Mouse (Mus musculus): Measurements from ENCODE around the gene Dusp7. TPM values are rescaled to one million over a fixed set of nuclear protein-coding genes. Genes with fewer than 3 reads are reported as not detected.

Gene Dusp7
- 10 to 100 TPM; 16.4 to 24.1 TPM for total RNA-seq (2021)
- long read RNA-seq, experiment 1, partial matches to known transcripts: 1 of 2 reads
- long read RNA-seq, experiment 1, other reads (novel, unspliced or antisense): 0 of 2 reads
- long read RNA-seq, experiment 2, partial matches to known transcripts: 1 of 2 reads
- long read RNA-seq, experiment 2, other reads (novel, unspliced or antisense): 1 of 2 reads

- DNase-seq: peak; percentile 89 to 94
Observed at GRCm38 (mm10) chr9:106368112-106368717, at the start of gene Dusp7. Dusp7 (plus strand) TSS chr9:106368632.

DNA sequence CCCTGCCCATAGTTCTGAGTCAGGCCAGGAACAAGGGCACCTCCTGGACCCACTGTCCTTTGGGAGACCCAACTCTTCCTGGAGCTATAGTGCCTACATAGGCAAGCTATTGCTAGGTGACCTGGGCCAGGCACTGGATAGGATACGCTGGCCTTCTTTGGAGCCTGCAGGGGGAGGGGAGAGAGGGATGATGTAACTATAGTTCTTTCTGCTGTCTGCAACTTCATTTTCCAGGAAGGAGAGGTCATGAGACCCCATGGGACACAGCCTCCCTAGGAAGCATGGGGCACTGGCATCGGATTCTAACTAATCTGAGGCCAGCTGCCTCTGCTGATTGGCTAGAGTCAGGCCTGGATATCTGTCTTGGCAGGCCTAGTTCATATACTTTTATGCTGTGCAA is 49.3 kb upstream of the Dusp7 start:
- DNase-seq: peak in 1 of 2 experiments; percentile 46

GRCm38 (mm10) chr9:106322497-106322896 is 45.9 kb upstream of the Dusp7 start:
- no peak for DNase-seq

DNA sequence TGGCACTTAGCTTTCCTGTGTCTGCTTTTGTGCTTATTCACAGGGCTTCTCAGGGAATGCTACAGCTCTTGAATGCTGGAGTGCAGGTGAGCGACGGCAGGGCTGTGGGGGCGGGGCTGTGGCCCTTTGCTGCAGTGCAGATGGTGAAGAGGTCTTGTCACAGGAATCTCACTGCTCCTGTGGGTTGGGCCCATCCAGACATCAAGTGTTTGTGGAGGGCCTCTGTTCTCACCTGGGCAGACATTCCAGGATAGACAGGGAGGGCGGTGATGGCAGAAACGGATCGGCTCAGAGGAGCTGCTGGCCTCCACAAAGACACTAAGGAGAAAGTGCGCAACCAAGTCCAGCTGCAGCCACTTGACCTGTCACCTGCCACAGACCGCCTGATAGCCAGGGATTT is 42.2 kb upstream of the Dusp7 start:
- DNase-seq: no peak

GRCm38 (mm10) chr9:106327125-106327809 is 41.2 kb upstream of the Dusp7 start:
- no peak for DNase-seq

GRCm38 (mm10) chr9:106328068-106328610 is 40.3 kb upstream of the Dusp7 start:
- no peak for DNase-seq

DNA sequence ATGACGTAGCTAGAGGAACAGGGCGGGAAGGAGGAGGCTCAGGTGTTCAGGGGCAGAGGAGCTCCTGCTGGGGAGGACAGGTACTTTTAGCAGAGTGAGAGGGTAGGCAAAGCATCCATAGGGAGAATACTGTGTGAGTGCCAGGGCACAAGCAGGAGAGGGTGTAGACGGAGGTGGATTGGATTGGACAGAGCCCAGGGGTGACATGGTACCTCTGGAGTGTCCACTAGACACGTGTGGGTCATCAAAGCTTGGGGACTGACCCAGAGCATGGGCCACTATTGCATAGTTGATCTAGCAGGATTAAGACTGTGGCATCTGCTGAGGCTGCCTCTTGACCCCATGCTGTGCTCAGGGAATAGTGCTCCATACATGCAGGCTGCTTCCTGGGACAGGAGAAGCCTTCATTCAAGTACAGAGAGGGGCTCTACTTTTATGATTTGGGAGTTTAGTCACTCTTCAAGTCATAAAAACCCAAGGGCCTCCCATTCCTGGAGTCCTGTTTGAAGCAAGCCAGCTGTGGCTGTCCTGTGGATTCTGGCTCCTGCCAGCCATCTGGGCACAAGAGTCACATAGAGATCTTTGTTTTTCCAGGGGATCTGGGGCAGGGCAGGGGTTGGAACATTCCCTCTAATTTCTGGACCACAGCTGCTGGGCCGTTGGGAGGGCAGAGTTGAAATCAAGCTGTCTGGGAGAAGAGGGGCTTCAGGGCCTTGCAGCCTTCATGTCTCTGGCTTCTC is 39.5 kb upstream of the Dusp7 start:
- DNase-seq: no peak

GRCm38 (mm10) chr9:106332746-106333145 is 35.7 kb upstream of the Dusp7 start:
- DNase-seq: no peak

DNA sequence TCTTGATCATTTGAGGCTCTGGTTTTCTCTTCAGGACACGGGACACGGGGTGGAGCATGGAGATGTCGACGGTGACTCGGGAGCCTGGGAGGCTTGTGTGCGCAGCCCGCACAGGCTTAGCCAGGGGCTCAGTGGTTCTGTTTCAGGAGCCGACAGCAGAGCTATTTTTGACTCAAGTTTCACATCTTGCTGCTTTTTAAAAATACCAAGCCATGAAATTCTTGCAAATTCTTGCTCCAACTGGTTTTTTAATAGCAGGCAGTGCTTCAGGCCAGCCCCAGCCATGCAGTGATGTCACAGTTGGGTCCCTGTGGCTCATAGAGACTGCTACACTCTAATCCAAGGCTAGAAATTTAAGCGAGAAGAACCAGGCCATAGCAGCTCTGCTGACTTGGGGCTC is 30.8 kb upstream of the Dusp7 start:
- no peak for DNase-seq

GRCm38 (mm10) chr9:106338462-106339172 is 29.8 kb upstream of the Dusp7 start:
- no peak for DNase-seq

GRCm38 (mm10) chr9:106339173-106339558 is 29.3 kb upstream of the Dusp7 start:
- DNase-seq: no peak

DNA sequence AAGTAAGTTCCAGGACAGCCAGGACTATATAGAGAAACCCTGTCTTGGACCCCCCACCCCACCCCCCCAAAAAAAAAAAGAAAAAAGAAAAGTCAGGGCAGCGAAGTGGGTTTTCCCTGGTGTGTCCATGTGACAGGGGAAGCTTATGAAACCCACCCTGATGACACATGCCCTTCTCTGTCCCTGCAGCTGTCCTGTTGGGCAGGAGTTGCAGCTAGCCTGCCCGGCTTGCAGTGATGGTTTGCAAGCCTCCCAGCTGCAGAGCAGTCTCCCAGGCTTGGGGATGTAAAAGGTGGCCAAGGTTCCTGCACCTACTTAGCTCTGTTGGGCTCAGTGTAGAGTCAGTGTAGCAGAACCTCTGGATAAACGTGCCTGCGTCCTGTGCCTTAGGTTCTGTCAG is 28.7 kb upstream of the Dusp7 start:
- no peak for DNase-seq

DNA sequence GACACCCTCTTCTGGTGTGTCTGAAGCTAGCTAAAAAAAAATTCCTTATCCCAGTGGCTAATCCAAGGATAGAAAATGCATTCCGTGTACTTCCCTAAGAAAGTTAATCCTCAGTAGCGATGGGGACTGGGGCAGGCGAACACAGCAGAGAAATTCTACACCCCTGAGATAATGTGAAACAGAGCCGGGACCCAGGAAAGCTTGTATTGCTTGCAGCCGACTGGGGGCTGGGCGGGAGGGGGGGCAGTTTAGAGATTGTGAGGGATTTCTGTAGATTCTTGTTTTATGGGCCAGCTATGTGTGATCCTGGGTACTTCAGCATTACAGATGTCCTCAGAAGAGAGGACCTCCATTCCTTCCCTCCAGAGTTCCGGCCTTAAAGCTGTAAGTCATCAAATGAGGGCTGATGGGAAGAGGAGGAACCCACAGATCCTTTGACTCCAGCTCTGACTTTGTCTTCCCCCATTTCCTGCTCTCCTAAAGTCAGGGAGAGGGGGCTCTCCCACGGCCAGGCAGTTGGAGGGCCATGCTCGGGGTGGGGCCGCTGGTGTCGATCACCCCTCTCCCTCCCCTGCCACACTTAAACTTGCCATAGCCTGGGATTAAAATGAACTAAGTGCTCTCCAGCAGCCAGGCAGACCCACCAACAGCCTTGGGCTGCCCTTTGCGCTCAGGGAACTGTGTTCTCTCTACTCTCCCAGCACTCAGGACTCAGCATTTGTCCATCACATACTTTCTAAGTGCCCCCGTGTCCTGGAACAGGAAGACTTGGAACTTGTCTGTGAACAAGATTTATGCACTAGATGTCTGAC is 27.7 kb upstream of the Dusp7 start:
- DNase-seq: no peak

DNA sequence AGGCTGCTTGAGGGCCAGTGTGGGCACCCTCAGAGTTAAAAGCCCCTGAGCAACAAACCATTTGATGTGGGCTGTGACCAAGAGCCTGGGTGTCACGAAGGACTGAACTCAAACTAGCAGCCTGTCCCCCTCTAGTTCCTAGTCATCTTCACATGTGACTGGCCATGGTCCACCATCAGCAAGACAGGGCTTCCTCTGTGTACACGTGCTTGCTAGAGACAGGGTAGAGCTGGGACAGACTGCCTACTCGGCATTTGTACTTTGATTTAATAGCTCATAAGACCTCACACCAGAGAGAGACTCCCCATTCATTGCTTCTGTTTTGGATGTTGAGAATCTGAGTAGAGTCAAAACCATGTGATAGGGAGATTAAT is 27.1 kb upstream of the Dusp7 start:
- DNase-seq: no peak

GRCm38 (mm10) chr9:106342573-106342972 is 25.9 kb upstream of the Dusp7 start:
- no peak for DNase-seq

DNA sequence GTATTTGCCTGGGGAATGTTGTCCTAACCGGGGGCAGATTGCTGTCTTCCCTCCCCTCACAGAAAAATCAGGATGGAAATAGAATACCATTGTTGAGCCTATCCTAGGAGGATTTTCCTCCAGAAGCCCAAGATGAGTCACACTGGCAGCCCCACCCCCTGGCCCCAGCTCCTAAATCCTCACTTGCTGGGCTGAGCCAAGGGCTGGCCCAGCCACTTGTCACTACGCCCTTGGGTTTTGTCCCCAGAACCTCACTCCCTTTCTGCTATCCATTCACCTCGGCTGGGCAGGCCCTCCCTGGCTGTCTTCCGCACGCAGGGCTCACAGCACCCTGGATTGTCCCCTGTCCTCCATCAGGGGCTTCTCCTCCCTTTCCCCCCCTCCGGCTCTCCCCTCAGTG is 23.3 kb upstream of the Dusp7 start:
- DNase-seq: peak; percentile 89 to 93

GRCm38 (mm10) chr9:106345630-106346029 is 22.8 kb upstream of the Dusp7 start:
- DNase-seq: no peak

DNA sequence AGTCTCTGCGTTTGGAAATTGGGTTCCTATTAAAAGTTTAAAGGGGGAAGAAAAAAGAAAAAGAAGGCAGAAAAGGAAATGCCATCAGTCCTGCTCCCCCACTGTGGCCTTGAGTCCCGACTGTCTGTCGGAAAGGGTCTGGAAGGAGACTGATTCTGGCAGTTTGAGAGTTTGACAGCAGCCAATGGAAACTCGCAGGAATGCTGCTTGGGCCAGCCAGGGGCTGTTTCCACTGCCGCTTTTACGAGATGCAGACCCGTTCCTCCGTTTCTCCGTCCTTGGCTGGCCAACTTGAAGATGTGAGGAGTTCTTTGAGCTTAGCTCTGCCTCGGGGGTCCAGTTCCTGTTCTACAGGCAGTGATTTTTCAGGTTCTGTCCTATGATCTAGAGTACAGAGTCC is 20.2 kb upstream of the Dusp7 start:
- no peak for DNase-seq

DNA sequence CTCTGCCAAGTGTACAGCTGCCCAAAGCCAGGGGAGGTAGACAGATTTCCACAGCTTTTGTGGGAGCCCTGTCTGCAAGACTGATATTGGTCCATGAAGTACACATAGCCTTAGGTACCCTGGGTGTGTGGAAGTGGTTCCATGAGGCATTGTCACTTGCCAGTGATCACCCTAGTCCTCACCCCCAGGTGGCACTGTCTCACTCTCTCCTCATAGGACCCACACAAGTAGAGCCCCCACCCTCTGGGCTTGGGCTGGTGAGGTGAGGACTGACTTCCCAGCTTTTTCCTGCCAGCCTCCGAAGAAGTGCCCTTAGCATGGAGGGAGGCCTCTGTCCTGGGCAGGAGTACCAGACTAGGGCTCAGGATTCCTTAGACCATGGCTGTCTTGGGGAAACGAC is 19.4 kb upstream of the Dusp7 start:
- DNase-seq: peak; percentile 20 to 63

DNA sequence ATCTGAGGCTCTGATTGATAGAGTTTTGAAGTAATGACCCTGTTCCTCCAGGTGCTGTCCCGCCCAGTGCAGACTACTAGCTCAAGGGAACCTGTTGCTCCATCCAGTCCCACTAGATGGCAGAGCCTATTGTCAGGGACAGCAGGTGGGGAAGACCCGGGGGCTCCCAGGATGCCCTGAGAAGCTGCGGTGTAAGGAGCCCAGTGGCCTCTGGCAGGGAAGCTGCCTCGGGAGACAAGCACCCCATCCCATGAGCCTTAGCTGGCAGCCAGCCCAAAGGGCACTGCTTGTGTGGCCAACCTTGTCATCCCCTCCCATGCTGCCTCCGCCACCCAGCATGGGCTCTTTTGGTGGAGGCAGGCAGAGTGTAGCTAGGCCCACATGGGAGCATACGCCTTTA is 17.3 kb upstream of the Dusp7 start:
- DNase-seq: no peak

GRCm38 (mm10) chr9:106353779-106354178 is 14.7 kb upstream of the Dusp7 start:
- DNase-seq: peak; percentile 51
